Mouse (Mus musculus) left cerebral cortex, adult 2 months (tissue): ENCODE data around the gene E2f7. TPM values are rescaled to one million over a fixed set of nuclear protein-coding genes. Genes with fewer than 3 reads are reported as not detected.
A peak's percentile ranks its signal among the peaks of the same experiment; 100 is the strongest.

ENCODE experiments used
- DNase-seq, 2 experiments: peaks; one replicate each; pipeline ENCODE4 v3.0.0; 2021 to 2022; ENCODE audit warnings: low spot score in 2 of 2, mixed read lengths in 1 of 2; ENCODE audit errors: extremely low spot score in 1 of 2
- H3K27ac ChIP-seq: fragments of 200-600 bp; 2 replicates; pipeline ENCODE4 v1.8.1; 2022
- H3K4me3 ChIP-seq: fragments of 200-600 bp; 2 replicates; pipeline ENCODE4 v1.8.1; 2022
- CTCF ChIP-seq: fragments of 200-600 bp; IDR thresholded peaks from 2 replicates; pipeline ENCODE4 v1.8.1; 2022; ENCODE audit warnings: antibody characterized with exemption, mild to moderate bottlenecking, moderate library complexity
- intact Hi-C: fragments of 180-260 bp; cut with DNase I; formaldehyde crosslinking; loops from one replicate; pipeline ENCODE4 v1.15.1; 2025
- total RNA-seq, 2 experiments: library from RNA; stranded (reverse); gene quantifications; 2 replicates each; pipeline ENCODE4 v1.2.3; 2021

E2f7 gene
- total RNA-seq, 2 experiments from 2014 or later = 0.47 to 0.50 TPM

DNA sequence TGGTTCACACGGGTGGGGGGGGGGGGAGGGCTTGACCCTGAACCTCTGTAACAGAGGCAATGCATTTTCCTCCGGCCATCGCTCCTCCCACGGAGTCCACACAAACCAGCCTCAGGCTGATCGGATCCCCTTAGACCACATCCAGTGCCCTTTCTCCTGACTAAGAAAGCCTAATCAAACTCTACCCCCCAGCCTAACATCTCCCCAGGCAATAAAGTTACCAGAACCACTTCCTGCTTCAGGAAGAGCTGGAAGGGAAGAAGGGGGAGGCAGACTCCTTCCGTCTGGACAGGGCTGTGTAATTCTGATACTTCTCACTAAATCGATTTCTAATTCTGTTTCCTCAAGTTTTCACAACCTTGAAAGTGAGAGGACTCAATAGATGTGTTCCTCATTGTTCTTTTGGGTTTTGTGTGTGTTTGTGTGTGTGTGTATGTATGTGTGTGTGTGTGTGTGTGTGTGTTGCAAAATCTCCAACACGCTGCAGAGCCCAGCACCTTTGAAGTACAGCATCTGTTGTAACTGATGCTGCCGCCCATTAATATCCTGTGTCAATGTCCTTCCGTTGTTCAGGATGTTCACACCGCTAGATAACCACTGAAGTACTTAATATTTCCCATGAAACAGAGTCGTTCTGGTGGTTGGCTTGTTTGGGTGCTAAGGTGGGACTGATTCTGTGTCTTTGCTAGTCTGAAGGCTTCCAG is 43.0 kb downstream of the E2f7 start:
- Histone ChIP-seq H3K4me3 (no peak overlapping the region), H3K27ac (no peak overlapping the region)
- intact Hi-C loops = no loop called here
- no peak for DNase-seq
- TF ChIP-seq CTCF = no peak

GRCm38 (mm10) chr10:110789683-110790082 is 44.4 kb downstream of the E2f7 start:
- intact Hi-C loops = loop anchor here (5.0 to 10.0 kb wide), 2 partner anchors 148 to 495 kb away; no protein-coding TSS in a partner anchor
- TF ChIP-seq CTCF = no peak
- no peak overlapping the region for H3K27ac ChIP-seq
- no peak overlapping the region for H3K4me3 ChIP-seq
- DNase-seq = no peak

GRCm38 (mm10) chr10:110793150-110793787 is 48.0 kb downstream of the E2f7 start:
- TF ChIP-seq CTCF = no peak
- intact Hi-C loops = loop anchor here (5.0 to 10.0 kb wide), 2 partner anchors 144 to 492 kb away; no protein-coding TSS in a partner anchor
- H3K27ac ChIP-seq = no peak overlapping the region
- DNase-seq = no peak
- no peak overlapping the region for H3K4me3 ChIP-seq

GRCm38 (mm10) chr10:110794564-110795205 is 49.4 kb downstream of the E2f7 start:
- DNase-seq = peak; percentile 25 to 29
- peak; percentile 89 for TF ChIP-seq CTCF
- Histone ChIP-seq H3K4me3 (peak overlapping the region; percentile 39), H3K27ac (no peak overlapping the region)
- intact Hi-C loops = loop anchor here (2.0 to 10.0 kb wide), 4 partner anchors 143 to 490 kb away; no protein-coding TSS in a partner anchor

DNA sequence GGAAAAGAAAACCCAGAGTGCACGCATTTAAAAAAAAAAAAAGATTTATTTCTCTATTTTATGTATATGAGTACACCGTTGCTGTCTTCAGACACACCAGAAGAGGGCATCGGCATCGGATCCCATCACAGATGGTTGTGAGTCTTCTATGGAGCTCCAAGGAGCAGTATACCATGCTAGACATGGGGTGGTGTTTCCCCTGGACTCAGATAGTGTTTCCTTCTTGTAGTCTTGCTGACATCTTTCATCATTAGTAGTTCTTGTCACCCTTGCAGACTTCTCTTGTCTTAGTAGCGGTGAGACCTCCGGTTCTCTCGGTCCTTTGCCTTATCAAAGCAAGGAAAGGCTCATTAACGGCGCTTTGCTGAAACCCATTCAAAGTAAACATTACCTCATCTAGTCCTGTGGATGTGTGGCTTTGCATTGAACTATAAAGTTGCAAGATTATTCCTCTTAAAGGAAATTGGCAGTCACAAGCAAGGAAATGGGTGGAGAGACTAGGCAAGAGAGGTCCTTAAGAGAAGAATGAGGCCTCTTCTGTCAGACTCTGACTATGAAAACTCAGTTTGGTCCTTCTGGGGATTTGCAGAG is 50.1 kb downstream of the E2f7 start:
- DNase-seq = no peak
- peak overlapping the region; percentile 39 for H3K4me3 ChIP-seq
- TF ChIP-seq CTCF = peak; percentile 27
- intact Hi-C loops = loop anchor here (2.0 to 10.0 kb wide), 3 partner anchors 182 to 490 kb away; no protein-coding TSS in a partner anchor
- no peak overlapping the region for H3K27ac ChIP-seq

GRCm38 (mm10) chr10:110801296-110801695 is 56.1 kb downstream of the E2f7 start:
- Histone ChIP-seq H3K4me3 (no peak overlapping the region), H3K27ac (no peak overlapping the region)
- DNase-seq = no peak
- intact Hi-C loops = no loop called here
- no peak for TF ChIP-seq CTCF

GRCm38 (mm10) chr10:110804279-110805024 is 59.2 kb downstream of the E2f7 start:
- Histone ChIP-seq H3K4me3 (no peak overlapping the region), H3K27ac (no peak overlapping the region)
- no peak for TF ChIP-seq CTCF
- intact Hi-C loops = no loop called here
- no peak for DNase-seq

DNA sequence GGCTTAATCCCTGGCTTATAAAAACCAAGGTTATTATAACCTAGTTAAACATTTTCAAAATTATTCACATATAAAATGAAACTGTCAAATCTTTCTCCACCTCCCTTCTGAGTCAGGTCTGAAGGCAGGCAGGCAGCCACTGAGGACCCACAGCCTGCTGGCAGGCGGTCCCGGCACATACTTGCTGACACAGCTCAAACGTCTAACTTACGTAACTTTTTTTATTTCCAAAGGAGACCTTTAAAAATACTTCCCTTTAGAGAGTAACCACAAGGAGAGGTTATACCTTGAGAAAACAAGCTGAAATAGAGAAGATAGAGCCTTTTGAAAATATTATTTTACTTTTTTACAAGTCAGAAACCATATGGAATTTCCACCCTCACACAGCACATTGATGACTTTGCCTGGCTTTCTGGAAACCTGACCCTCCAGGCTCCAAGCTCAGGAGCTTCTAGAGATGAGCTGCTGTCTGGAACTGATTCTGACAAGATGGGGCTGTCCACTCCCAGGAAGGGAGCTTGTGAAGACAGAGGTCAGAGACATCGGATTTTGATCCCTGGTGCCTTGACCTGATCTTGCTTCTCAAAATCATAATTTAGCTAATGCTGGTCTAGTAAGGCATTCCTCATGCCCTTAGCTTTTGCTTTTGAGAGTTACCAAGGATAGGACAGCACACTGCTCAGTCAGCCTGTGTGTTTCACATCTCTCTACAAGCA is 59.9 kb downstream of the E2f7 start:
- Histone ChIP-seq H3K27ac (no peak overlapping the region), H3K4me3 (no peak overlapping the region)
- no peak for TF ChIP-seq CTCF
- no peak for DNase-seq
- intact Hi-C loops = no loop called here

GRCm38 (mm10) chr10:110806471-110806870 is 61.2 kb downstream of the E2f7 start:
- Histone ChIP-seq H3K4me3 (no peak overlapping the region), H3K27ac (no peak overlapping the region)
- intact Hi-C loops = no loop called here
- no peak for TF ChIP-seq CTCF
- DNase-seq = no peak

DNA sequence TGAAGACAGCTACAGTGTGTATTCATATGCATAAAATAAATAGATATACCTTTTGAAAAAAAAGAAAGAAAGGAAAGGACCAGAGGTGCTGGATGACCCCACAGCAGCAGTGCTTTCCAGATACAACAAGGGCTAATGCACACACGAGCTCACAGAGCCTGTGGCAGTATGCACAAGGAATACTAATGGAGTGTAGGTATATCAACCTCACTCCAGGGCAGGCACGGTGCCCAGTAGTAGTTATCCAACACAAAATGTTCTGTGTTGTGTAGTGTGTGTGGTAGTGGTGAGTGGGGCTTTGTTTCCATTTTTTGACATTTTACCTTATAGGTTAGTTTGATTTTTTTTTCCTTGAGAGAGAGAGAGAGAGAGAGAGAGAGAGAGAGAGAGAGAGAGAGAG is 65.3 kb downstream of the E2f7 start:
- no peak for DNase-seq
- no peak overlapping the region for H3K27ac ChIP-seq
- TF ChIP-seq CTCF = no peak
- no peak overlapping the region for H3K4me3 ChIP-seq
- intact Hi-C loops = no loop called here
